Comparison of ENCODE assay signal across 21 mouse cellular contexts in the genomic region with DNA sequence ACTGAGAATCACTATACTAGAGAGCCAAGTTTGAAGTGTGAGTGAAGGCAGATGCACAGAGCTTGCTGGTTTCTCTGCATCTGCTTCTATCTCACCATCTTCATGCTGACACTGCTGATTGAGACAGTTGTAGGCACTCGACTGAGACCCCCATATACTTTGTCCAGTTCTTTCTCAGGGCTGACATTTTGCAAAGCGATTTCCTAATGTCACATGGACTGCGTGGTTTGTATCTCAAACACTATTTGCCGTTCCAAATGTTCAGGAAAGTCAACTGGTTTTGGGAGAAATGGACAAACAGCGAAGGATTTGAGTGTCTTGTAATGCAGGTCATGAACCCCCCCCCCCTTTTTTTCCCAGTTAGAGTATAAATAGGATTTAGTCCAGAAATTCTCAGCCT. TPM values are rescaled to one million over a fixed set of nuclear protein-coding genes. Genes with fewer than 3 reads are reported as not detected.
A peak's percentile ranks its signal among the peaks of the same experiment; 100 is the strongest.
DNase-seq lines count a peak whose midpoint lies in the region; ATAC-seq and TF ChIP-seq lines count a peak whose summit lies in the region.
"Had no signal": no experiment of that assay in that cellular context is flagged by ENCODE, and none has a peak within 500 bp of the region (broad histone marks: within the 10 kb centered on the region; RNA-seq: fewer than 3 reads in every experiment).

No protein-coding gene starts in this region.

- H3K36me3 ChIP-seq in heart, embryonic 11.5 days (ENCODE audit: control insufficient read depth, insufficient read depth, low read length): no peaks in the 10 kb centered on the region
- no peaks in the 10 kb centered on the region for H3K36me3 ChIP-seq in intestine, embryonic 14.5 days (ENCODE audit: control insufficient read depth, insufficient read depth, low read length)
- no peaks in the 10 kb centered on the region for H3K36me3 ChIP-seq in intestine, embryonic 16.5 days (ENCODE audit: control insufficient read depth, insufficient read depth, low read length)
- no peaks in the 10 kb centered on the region for H3K36me3 ChIP-seq in neural tube, embryonic 13.5 days
- H3K36me3 ChIP-seq: embryonic facial prominence, embryonic 12.5 days; heart, embryonic 10.5 days; limb, embryonic 15.5 days; midbrain, embryonic 10.5 days had no signal

- no peaks in the 10 kb centered on the region for H3K9me3 ChIP-seq in heart, embryonic 11.5 days (replicated peaks; ENCODE audit: control insufficient read depth, low read length)
- no peaks in the 10 kb centered on the region for H3K9me3 ChIP-seq in intestine, embryonic 14.5 days (ENCODE audit: control insufficient read depth, low read length)
- no peaks in the 10 kb centered on the region for H3K9me3 ChIP-seq in intestine, embryonic 16.5 days (ENCODE audit: control insufficient read depth, low read length)
- no peaks in the 10 kb centered on the region for H3K9me3 ChIP-seq in neural tube, embryonic 13.5 days
- H3K9me3 ChIP-seq: embryonic facial prominence, embryonic 12.5 days; heart, embryonic 10.5 days; limb, embryonic 15.5 days; midbrain, embryonic 10.5 days had no signal

- TF ChIP-seq POLR2A in lung, adult 2 months (IDR thresholded peaks at IDR 0.05; ENCODE audit: borderline replicate concordance, extremely low read depth, low read depth, low read length): no peak

- H3K4me1 ChIP-seq in heart, embryonic 11.5 days (ENCODE audit: control insufficient read depth, insufficient read depth, low read length): peaks cover 25% of the 10 kb centered on the region
- H3K4me1 ChIP-seq in intestine, embryonic 14.5 days (replicated peaks; ENCODE audit: control insufficient read depth, insufficient read depth, low read length): peaks cover 34% of the 10 kb centered on the region
- H3K4me1 ChIP-seq in intestine, embryonic 16.5 days (ENCODE audit: control insufficient read depth, insufficient read depth, low read length): peaks cover 19% of the 10 kb centered on the region
- H3K4me1 ChIP-seq in lung, adult 2 months (ENCODE audit: control insufficient read depth, insufficient read depth, low read length): peaks cover 12% of the 10 kb centered on the region
- H3K4me1 ChIP-seq in neural tube, embryonic 13.5 days (replicated peaks): peaks cover 65% of the 10 kb centered on the region

- peak overlapping the region; percentile 71; the same call in 1 of the 2 replicates for H3K27ac ChIP-seq in heart, embryonic 11.5 days (ENCODE audit: low read depth, low read length)
- no peak overlapping the region for H3K27ac ChIP-seq in intestine, embryonic 14.5 days (ENCODE audit: low read depth)
- H3K27ac ChIP-seq in intestine, embryonic 16.5 days (ENCODE audit: low read length): no peak overlapping the region
- peak overlapping the region; percentile 82 for H3K27ac ChIP-seq in neural tube, embryonic 13.5 days (replicated peaks)
- H3K27ac ChIP-seq: kidney, postnatal 0 days; limb, embryonic 15.5 days; liver, embryonic 14.5 days; midbrain, embryonic 10.5 days had no signal

- H3K27me3 ChIP-seq in heart, embryonic 11.5 days (ENCODE audit: control insufficient read depth, insufficient read depth, low read length): no peaks in the 10 kb centered on the region
- H3K27me3 ChIP-seq in intestine, embryonic 14.5 days (replicated peaks; ENCODE audit: control insufficient read depth, insufficient read depth, low read length): no peaks in the 10 kb centered on the region
- no peaks in the 10 kb centered on the region for H3K27me3 ChIP-seq in intestine, embryonic 16.5 days (replicated peaks; ENCODE audit: control insufficient read depth, insufficient read depth, low read length)
- no peaks in the 10 kb centered on the region for H3K27me3 ChIP-seq in neural tube, embryonic 13.5 days
- H3K27me3 ChIP-seq: embryonic facial prominence, embryonic 12.5 days; limb, embryonic 15.5 days had no signal

- 69% methylated on average over 5 of the region's 5 CpGs for WGBS in heart, embryonic 11.5 days (ENCODE audit: insufficient replicate concordance)
- WGBS in intestine, embryonic 14.5 days: 51% methylated on average over 5 of the region's 5 CpGs
- 66% methylated on average over 5 of the region's 5 CpGs for WGBS in intestine, embryonic 16.5 days
- WGBS in lung, adult 2 months: 63% methylated on average over 5 of the region's 5 CpGs
- 84% methylated on average over 5 of the region's 5 CpGs for WGBS in neural tube, embryonic 13.5 days

- peak overlapping the region; percentile 22; the same call in 1 of the 2 replicates for H3K4me2 ChIP-seq in heart, embryonic 11.5 days
- peak overlapping the region; percentile 36; the same call in 1 of the 2 replicates for H3K4me2 ChIP-seq in intestine, embryonic 14.5 days (ENCODE audit: low read length)
- no peak overlapping the region for H3K4me2 ChIP-seq in intestine, embryonic 16.5 days (ENCODE audit: low read depth, low read length)
- 0 out of 2 replicates have a peak overlapping the region, but pooled peaks have one; percentile 24 for H3K4me2 ChIP-seq in neural tube, embryonic 13.5 days

- ATAC-seq in heart, embryonic 11.5 days (replicated peaks; ENCODE audit: insufficient number of reproducible peaks, low FRiP score, low TSS enrichment): no peak
- no peak for ATAC-seq in intestine, embryonic 14.5 days (replicated peaks; ENCODE audit: low FRiP score, low TSS enrichment, low read depth)
- ATAC-seq in intestine, embryonic 16.5 days: no peak
- no peak for ATAC-seq in neural tube, embryonic 13.5 days (ENCODE audit: low read depth)
- ATAC-seq: CD4-positive, CD25-positive, alpha-beta regulatory T cell, adult 4 months had no signal

- H3K9ac ChIP-seq in heart, embryonic 11.5 days (ENCODE audit: low read depth, low read length): no peak overlapping the region
- no peak overlapping the region for H3K9ac ChIP-seq in intestine, embryonic 14.5 days (ENCODE audit: low read length)
- no peak overlapping the region for H3K9ac ChIP-seq in intestine, embryonic 16.5 days (ENCODE audit: low read depth, low read length)
- no peak overlapping the region for H3K9ac ChIP-seq in neural tube, embryonic 13.5 days
- H3K9ac ChIP-seq: embryonic facial prominence, embryonic 12.5 days; limb, embryonic 15.5 days; liver, embryonic 14.5 days had no signal

- no peak overlapping the region for H3K4me3 ChIP-seq in heart, embryonic 11.5 days (ENCODE audit: low read depth, low read length)
- no peak overlapping the region for H3K4me3 ChIP-seq in intestine, embryonic 14.5 days (ENCODE audit: low read depth, low read length)
- H3K4me3 ChIP-seq in intestine, embryonic 16.5 days (ENCODE audit: low read length): no peak overlapping the region
- H3K4me3 ChIP-seq in lung, adult 2 months (replicated peaks; ENCODE audit: extremely low read depth, low read depth, low read length): no peak overlapping the region
- H3K4me3 ChIP-seq in neural tube, embryonic 13.5 days: no peak overlapping the region
- H3K4me3 ChIP-seq: embryonic facial prominence, embryonic 12.5 days; heart, embryonic 10.5 days; limb, embryonic 15.5 days; midbrain, embryonic 10.5 days; myocyte had no signal

- TF ChIP-seq CTCF in lung, adult 2 months (IDR thresholded peaks at IDR 0.05; ENCODE audit: insufficient read depth, low read length): no peak

- DNase-seq in heart, postnatal 4 days: no peak
- no peak for DNase-seq in intestine, embryonic 14.5 days (ENCODE audit: low spot score)
- DNase-seq in lung, postnatal 10 days: peak; percentile 14
- no peak for DNase-seq in lung, adult 2 months
- DNase-seq in cerebellum, adult 9-11 months: no peak
- DNase-seq: cerebellum, adult 11 months; gastrocnemius, postnatal 36 days; kidney, adult 2 months; left cerebral cortex, postnatal 4 days; right cerebral cortex, postnatal 14 days had no signal

RNA-seq across cellular contexts. Expression of gene Serpine2, which starts 1.0 kb away (rescaled TPM):
- polyA plus RNA-seq in heart, embryonic 11.5 days (2014; fragmentation: Nextera tagmentation; extraction: Ambion mirVana): 165 and 182 TPM in 2 replicates
- total RNA-seq in heart, postnatal 4 days (2021): 10 to 100 TPM; 47.6 to 50.4 TPM
- 112 and 136 TPM in 2 replicates for polyA plus RNA-seq in intestine, embryonic 14.5 days (2014; fragmentation: Nextera tagmentation; extraction: Ambion mirVana)
- 71.1 and 78.1 TPM in 2 replicates for polyA plus RNA-seq in intestine, embryonic 16.5 days (2015; fragmentation: Nextera tagmentation; extraction: Ambion mirVana)
- polyA plus RNA-seq in lung, adult 2 months (2012; rRNA removed): 70.9 and 107 TPM in 2 replicates
- 271 and 304 TPM in 2 replicates for polyA plus RNA-seq in neural tube, embryonic 13.5 days (2015; fragmentation: Nextera tagmentation; extraction: Ambion mirVana)

Comparison
In these comparisons a context has a peak if more than half of its experiments do, and no peak if none do; other contexts are left out.
1. H3K27ac ChIP-seq: peak in heart, embryonic 11.5 days (single experiment) and neural tube, embryonic 13.5 days (single experiment); none in intestine, embryonic 14.5 days (single experiment) and intestine, embryonic 16.5 days (single experiment).